Mouse (Mus musculus): Measurements from ENCODE around the gene Iqgap2.

The Iqgap2 gene

GRCm38 (mm10) chr13:95596689-95597088 lies 295.0 kb downstream of the Iqgap2 start:
- no peak for DNase-seq (ENCODE audit: extremely low read depth, low read depth, low spot score)

- no peak for DNase-seq (ENCODE audit: extremely low read depth, low read depth, low spot score)
Observed at GRCm38 (mm10) chr13:95595921-95596320, 295.8 kb downstream of the Iqgap2 start.

GRCm38 (mm10) chr13:95595411-95595810 lies 296.3 kb downstream of the Iqgap2 start:
- DNase-seq (ENCODE audit: extremely low read depth, low read depth, low spot score): no peak

GRCm38 (mm10) chr13:95592860-95593259 lies 298.9 kb downstream of the Iqgap2 start:
- DNase-seq (ENCODE audit: extremely low read depth, low read depth, low spot score): no peak

- DNase-seq (ENCODE audit: extremely low read depth, low read depth, low spot score): no peak
Observed at GRCm38 (mm10) chr13:95591606-95592005, 300.1 kb downstream of the Iqgap2 start.

- DNase-seq (ENCODE audit: extremely low read depth, low read depth, low spot score): no peak
Observed at GRCm38 (mm10) chr13:95587628-95588027, 304.1 kb downstream of the Iqgap2 start.

- no peak for DNase-seq (ENCODE audit: extremely low read depth, low read depth, low spot score)
Observed at GRCm38 (mm10) chr13:95584898-95585297, 306.8 kb downstream of the Iqgap2 start.

- no peak for DNase-seq (ENCODE audit: extremely low read depth, low read depth, low spot score)
Observed at GRCm38 (mm10) chr13:95583237-95584189, 308.2 kb downstream of the Iqgap2 start.

- DNase-seq (ENCODE audit: extremely low read depth, low read depth, low spot score): no peak
Observed at GRCm38 (mm10) chr13:95581850-95582249, 309.9 kb downstream of the Iqgap2 start.

- no peak for DNase-seq (ENCODE audit: extremely low read depth, low read depth, low spot score)
Observed at GRCm38 (mm10) chr13:95578016-95578697, 313.6 kb downstream of the Iqgap2 start.
